Mouse (Mus musculus) embryonic facial prominence, embryonic 12.5 days (tissue): ENCODE measurements around the gene Tmem251. TPM values are rescaled to one million over a fixed set of nuclear protein-coding genes. Genes with fewer than 3 reads are reported as not detected.

Experiments
- ATAC-seq: fragments of 200-750 bp; cut with Nextera tagmentation; 2 replicates; pipeline ENCODE4 v1.8.0; 2017; ENCODE audit not compliant: insufficient number of reproducible peaks, insufficient read depth, low FRiP score, low TSS enrichment
- H3K27ac ChIP-seq: fragments of 300-500 bp; sonication (generic); 2 replicates; pipeline ENCODE4 v1.5.1; 2016; ENCODE audit warnings: mild to moderate bottlenecking
- H3K27me3 ChIP-seq: fragments of 300-500 bp; sonication (generic); 2 replicates; pipeline ENCODE4 v1.6.1; 2016; ENCODE audit warnings: mild to moderate bottlenecking, moderate library complexity
- H3K36me3 ChIP-seq: fragments of 300-500 bp; sonication (generic); 2 replicates; pipeline ENCODE4 v1.6.1; 2016; ENCODE audit warnings: mild to moderate bottlenecking
- H3K4me1 ChIP-seq: fragments of 300-500 bp; sonication (generic); 2 replicates; pipeline ENCODE4 v1.6.1; 2016
- H3K4me2 ChIP-seq: fragments of 300-500 bp; sonication (generic); replicated peaks from 2 replicates; pipeline ENCODE4 v1.6.1; 2016; ENCODE audit warnings: mild to moderate bottlenecking, moderate library complexity
- H3K4me3 ChIP-seq: fragments of 300-500 bp; sonication (generic); 2 replicates; pipeline ENCODE4 v1.5.1; 2016; ENCODE audit warnings: mild to moderate bottlenecking
- H3K9ac ChIP-seq: fragments of 300-500 bp; sonication (generic); 2 replicates; pipeline ENCODE4 v1.6.1; 2016; ENCODE audit warnings: mild to moderate bottlenecking, moderate library complexity
- H3K9me3 ChIP-seq: fragments of 300-500 bp; sonication (generic); 2 replicates; pipeline ENCODE4 v1.6.1; 2016; ENCODE audit warnings: mild to moderate bottlenecking, moderate library complexity
- WGBS: fragments of 180-500 bp; shearing (Covaris S2); methylation state at CpG from one replicate; pipeline ENCODE4 v1.1.7; 2016; 5-methylcytosine and 5-hydroxymethylcytosine counted together
- polyA plus RNA-seq: library from polyadenylated mRNA; unstranded; fragments of >200 nt; fragmentation: Nextera tagmentation; extraction: Ambion mirVana; gene quantifications from 2 replicates; pipeline ENCODE4 v1.2.1, GENCODE M21; 2016

Tmem251 gene
- polyA plus RNA-seq, 1 experiment from 2014 or later = 10.4 TPM

- WGBS = 69% methylated on average over 2 of the region's 2 CpGs
- no peak overlapping the region for H3K4me3 ChIP-seq
- H3K27me3 ChIP-seq = no peaks in the 10 kb centered on the region
- H3K4me2 ChIP-seq = no peak overlapping the region
- ATAC-seq = no peak
- no peaks in the 10 kb centered on the region for H3K9me3 ChIP-seq
- H3K9ac ChIP-seq = no peak overlapping the region
- H3K36me3 ChIP-seq = no peaks in the 10 kb centered on the region
- H3K27ac ChIP-seq = no peak overlapping the region
- no peaks in the 10 kb centered on the region for H3K4me1 ChIP-seq
Measured at GRCm38 (mm10) chr12:102714116-102714515, 29.4 kb upstream of the Tmem251 start.

- no peaks in the 10 kb centered on the region for H3K9me3 ChIP-seq
- no peaks in the 10 kb centered on the region for H3K36me3 ChIP-seq
- H3K4me3 ChIP-seq = no peak overlapping the region
- H3K27ac ChIP-seq = no peak overlapping the region
- no peak overlapping the region for H3K9ac ChIP-seq
- H3K27me3 ChIP-seq = no peaks in the 10 kb centered on the region
- WGBS = 81% methylated on average over 10 of the region's 10 CpGs
- H3K4me2 ChIP-seq = no peak overlapping the region
- ATAC-seq = no peak
- peaks cover 1% of the 10 kb centered on the region; the same call in 1 of the 2 replicates for H3K4me1 ChIP-seq
Measured at GRCm38 (mm10) chr12:102714654-102715395, 28.7 kb upstream of the Tmem251 start.

DNA sequence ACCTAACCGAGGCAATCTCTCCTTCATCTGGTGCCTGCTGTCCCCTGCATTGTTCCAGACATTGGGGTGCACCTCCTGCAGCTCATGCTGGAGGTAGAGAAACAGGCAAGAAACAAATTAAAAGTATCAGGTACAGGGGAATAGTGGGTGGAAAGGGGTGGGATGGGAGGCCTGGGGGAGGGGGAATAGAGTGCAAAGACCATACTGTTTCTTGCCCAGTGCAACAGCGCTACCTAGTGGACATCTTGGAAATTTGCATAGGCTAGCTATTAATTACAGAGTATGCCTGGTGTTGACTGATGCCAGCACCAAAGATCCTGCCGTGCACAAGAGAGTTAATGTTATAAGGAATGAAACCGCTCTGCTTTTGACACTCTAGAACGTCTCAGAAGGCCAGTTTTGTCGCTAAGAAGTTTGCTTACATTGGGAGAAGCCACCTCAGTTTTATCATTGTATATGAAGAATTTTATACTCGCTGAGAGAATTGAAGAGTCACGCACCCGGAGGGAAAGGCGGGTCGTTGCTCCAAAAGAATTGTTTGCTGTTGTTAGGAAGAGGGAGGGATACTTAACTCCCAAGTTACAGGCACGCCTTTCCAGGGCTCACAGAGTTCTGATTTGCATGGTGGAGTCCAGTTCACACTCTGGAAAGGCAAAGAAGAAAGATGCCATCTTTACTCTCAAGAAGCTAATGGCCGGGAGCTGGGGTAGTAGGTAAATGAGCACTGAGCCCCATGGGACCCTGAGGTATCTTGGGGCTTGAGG, 23.8 kb upstream of the Tmem251 start:
- 29% methylated on average over 13 of the region's 13 CpGs for WGBS
- Histone ChIP-seq H3K27ac (no peak overlapping the region), H3K4me3 (no peak overlapping the region), H3K36me3 (no peaks in the 10 kb centered on the region), H3K4me2 (no peak overlapping the region), H3K4me1 (peaks cover 3% of the 10 kb centered on the region; the same call in 1 of the 2 replicates), H3K9me3 (no peaks in the 10 kb centered on the region), H3K27me3 (no peaks in the 10 kb centered on the region), H3K9ac (no peak overlapping the region)
- ATAC-seq = no peak

GRCm38 (mm10) chr12:102722451-102722850, 21.1 kb upstream of the Tmem251 start:
- no peak for ATAC-seq
- H3K9ac ChIP-seq = no peak overlapping the region
- H3K36me3 ChIP-seq = no peaks in the 10 kb centered on the region
- H3K9me3 ChIP-seq = no peaks in the 10 kb centered on the region
- no peak overlapping the region for H3K4me3 ChIP-seq
- peaks cover 6% of the 10 kb centered on the region; the same call in 1 of the 2 replicates for H3K4me1 ChIP-seq
- H3K4me2 ChIP-seq = no peak overlapping the region
- 48% methylated on average over 11 of the region's 11 CpGs for WGBS
- H3K27me3 ChIP-seq = no peaks in the 10 kb centered on the region
- H3K27ac ChIP-seq = no peak overlapping the region

GRCm38 (mm10) chr12:102722966-102723365, 20.6 kb upstream of the Tmem251 start:
- H3K4me1 ChIP-seq = peaks cover 6% of the 10 kb centered on the region; the same call in 1 of the 2 replicates
- H3K27ac ChIP-seq = no peak overlapping the region
- H3K4me2 ChIP-seq = no peak overlapping the region
- 72% methylated on average over 8 of the region's 8 CpGs for WGBS
- ATAC-seq = no peak
- no peaks in the 10 kb centered on the region for H3K9me3 ChIP-seq
- H3K4me3 ChIP-seq = no peak overlapping the region
- H3K27me3 ChIP-seq = no peaks in the 10 kb centered on the region
- H3K36me3 ChIP-seq = no peaks in the 10 kb centered on the region
- no peak overlapping the region for H3K9ac ChIP-seq

DNA sequence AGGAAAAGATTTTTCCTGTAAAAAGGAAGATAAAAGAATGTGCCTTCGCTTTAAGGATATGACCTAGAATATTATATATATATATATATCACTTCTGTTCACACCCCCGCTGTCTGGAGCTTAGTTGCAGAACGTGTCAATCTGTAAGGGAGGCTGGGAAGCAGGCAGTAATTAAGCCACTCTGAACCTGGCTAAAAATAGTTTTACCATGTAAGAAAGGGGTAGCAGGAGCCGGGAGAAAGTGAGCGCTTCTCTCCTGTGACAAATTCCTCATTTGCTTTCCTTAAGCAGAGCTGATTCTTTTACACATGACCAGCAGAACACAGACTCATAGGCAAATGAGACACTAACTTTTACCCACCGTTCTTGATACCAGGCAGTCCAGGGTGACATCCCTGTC, 19.7 kb upstream of the Tmem251 start:
- no peaks in the 10 kb centered on the region for H3K9me3 ChIP-seq
- ATAC-seq = no peak
- 64% methylated on average over 6 of the region's 6 CpGs for WGBS
- H3K4me3 ChIP-seq = no peak overlapping the region
- peaks cover 6% of the 10 kb centered on the region; the same call in 1 of the 2 replicates for H3K4me1 ChIP-seq
- H3K27ac ChIP-seq = no peak overlapping the region
- H3K4me2 ChIP-seq = no peak overlapping the region
- no peak overlapping the region for H3K9ac ChIP-seq
- no peaks in the 10 kb centered on the region for H3K27me3 ChIP-seq
- no peaks in the 10 kb centered on the region for H3K36me3 ChIP-seq

DNA sequence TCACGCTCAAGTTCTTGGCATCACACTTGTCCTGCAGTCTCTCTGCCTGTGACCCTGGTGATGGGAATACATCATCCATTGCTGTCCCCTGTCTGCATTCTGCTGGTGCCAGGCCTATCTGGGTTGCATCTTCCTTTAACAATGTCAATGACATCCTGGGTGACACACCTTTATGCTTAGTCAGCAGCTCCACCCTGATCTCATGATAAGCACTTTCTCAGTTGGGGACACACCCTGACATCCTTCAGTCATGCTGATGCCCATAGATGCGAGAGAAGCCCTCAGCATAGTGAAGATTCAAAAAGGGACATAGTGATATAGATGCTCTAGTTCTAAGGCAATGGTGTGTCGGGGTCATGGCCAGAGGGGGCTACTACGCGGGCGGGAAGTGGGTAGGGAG, 18.4 kb upstream of the Tmem251 start:
- ATAC-seq = no peak
- 91% methylated on average over 6 of the region's 6 CpGs for WGBS

DNA sequence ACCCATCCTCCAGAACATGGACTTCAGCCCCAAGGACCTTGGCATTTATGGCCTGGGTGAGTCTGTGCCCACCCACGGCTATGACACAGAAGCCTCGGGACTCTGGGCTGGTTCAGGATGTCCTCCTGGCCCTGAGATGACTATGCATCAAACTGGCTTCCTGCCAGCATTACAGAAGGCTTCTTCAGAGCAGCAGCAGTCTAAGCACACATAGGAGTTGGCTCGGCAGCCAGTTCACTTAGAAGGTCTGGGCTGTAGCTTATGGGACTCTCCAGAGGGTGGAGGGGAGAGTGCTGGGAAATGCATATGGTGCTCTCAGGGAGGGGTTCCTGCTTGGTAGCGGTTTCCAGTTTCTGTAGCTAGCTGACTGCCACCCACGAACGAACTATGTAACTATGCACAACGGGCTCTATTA, 17.8 kb upstream of the Tmem251 start:
- no peak for ATAC-seq
- Histone ChIP-seq H3K27me3 (no peaks in the 10 kb centered on the region), H3K9ac (no peak overlapping the region), H3K36me3 (no peaks in the 10 kb centered on the region), H3K4me1 (peaks cover 11% of the 10 kb centered on the region; the same call in 1 of the 2 replicates), H3K27ac (no peak overlapping the region), H3K9me3 (no peaks in the 10 kb centered on the region), H3K4me2 (no peak overlapping the region), H3K4me3 (no peak overlapping the region)
- WGBS = 73% methylated on average over 7 of the region's 7 CpGs

More for the DNA sequence above, 18.4 kb upstream of the Tmem251 start:
- Histone ChIP-seq H3K27me3 (no peaks in the 10 kb centered on the region), H3K4me3 (no peak overlapping the region), H3K9me3 (no peaks in the 10 kb centered on the region), H3K36me3 (no peaks in the 10 kb centered on the region), H3K4me1 (0 out of 2 replicates have a peak, but pooled peaks cover 7% of the 10 kb centered on the region), H3K4me2 (no peak overlapping the region), H3K27ac (no peak overlapping the region), H3K9ac (no peak overlapping the region)

- no peaks in the 10 kb centered on the region for H3K9me3 ChIP-seq
- ATAC-seq = peak; percentile 92
- H3K4me3 ChIP-seq = 0 out of 2 replicates have a peak overlapping the region, but pooled peaks have one; percentile 9
- WGBS = 35% methylated on average over 26 of the region's 26 CpGs
- H3K36me3 ChIP-seq = no peaks in the 10 kb centered on the region
- peak overlapping the region; percentile 43 for H3K4me2 ChIP-seq
- H3K9ac ChIP-seq = no peak overlapping the region
- peaks cover 19% of the 10 kb centered on the region; the same call in 1 of the 2 replicates for H3K4me1 ChIP-seq
- H3K27ac ChIP-seq = peak overlapping the region; percentile 86
- no peaks in the 10 kb centered on the region for H3K27me3 ChIP-seq
Measured at GRCm38 (mm10) chr12:102729855-102730797, 13.4 kb upstream of the Tmem251 start.

- no peaks in the 10 kb centered on the region for H3K27me3 ChIP-seq
- ATAC-seq = peak; percentile 18; the same call in 1 of the 2 replicates
- no peak overlapping the region for H3K9ac ChIP-seq
- H3K27ac ChIP-seq = peak overlapping the region; percentile 86
- no peaks in the 10 kb centered on the region for H3K36me3 ChIP-seq
- peaks cover 17% of the 10 kb centered on the region; the same call in 1 of the 2 replicates for H3K4me1 ChIP-seq
- H3K4me2 ChIP-seq = peak overlapping the region; percentile 43
- 42% methylated on average over 16 of the region's 16 CpGs for WGBS
- H3K4me3 ChIP-seq = 0 out of 2 replicates have a peak overlapping the region, but pooled peaks have one; percentile 4
- H3K9me3 ChIP-seq = no peaks in the 10 kb centered on the region
Measured at GRCm38 (mm10) chr12:102730798-102731619, 12.6 kb upstream of the Tmem251 start.
